Mouse (Mus musculus): ENCODE results near the gene Twnk. TPM values are rescaled to one million over a fixed set of nuclear protein-coding genes. Genes with fewer than 3 reads are reported as not detected.

Gene Twnk
- total RNA-seq (2015) (6.2 and 6.3 TPM in 2 replicates), total RNA-seq (2017) (6.5 and 6.8 TPM in 2 replicates)

- ATAC-seq (ENCODE audit: poor library complexity, severe bottlenecking), result peak; percentile 76
Measured at GRCm38 (mm10) chr19:45005444-45005843, at the start of gene Twnk. Gene Twnk, plus strand, starts transcription at chr19:45005663.

- ATAC-seq (ENCODE audit: poor library complexity, severe bottlenecking), result no peak
Measured at GRCm38 (mm10) chr19:44959633-44960032, 45.8 kb upstream of the Twnk start.

- ATAC-seq (ENCODE audit: poor library complexity, severe bottlenecking), result no peak
Measured at GRCm38 (mm10) chr19:44965978-44966377, 39.5 kb upstream of the Twnk start.

- ATAC-seq (ENCODE audit: poor library complexity, severe bottlenecking), result no peak
Measured at GRCm38 (mm10) chr19:44968329-44968728, 37.1 kb upstream of the Twnk start.

DNA sequence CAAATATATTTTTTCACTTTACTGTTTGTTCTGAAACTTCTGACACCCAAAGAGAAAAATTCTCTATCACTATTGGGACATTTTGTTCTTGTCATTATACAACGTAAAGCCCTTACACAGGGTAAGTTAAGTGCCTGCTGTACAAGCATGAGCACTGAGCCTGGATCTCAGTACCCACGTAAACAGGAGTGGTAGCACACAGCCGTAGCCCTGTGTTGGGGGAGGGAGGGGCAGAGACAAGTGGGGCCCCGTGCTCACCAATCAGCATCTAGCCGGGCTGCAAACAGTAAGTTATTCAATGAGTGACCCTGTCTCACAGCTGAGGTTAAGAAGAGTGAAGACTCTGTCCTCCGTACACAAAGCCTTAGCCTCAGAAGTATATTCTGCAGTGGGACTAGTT, 28.8 kb upstream of the Twnk start:
- ATAC-seq (ENCODE audit: poor library complexity, severe bottlenecking), result no peak

DNA sequence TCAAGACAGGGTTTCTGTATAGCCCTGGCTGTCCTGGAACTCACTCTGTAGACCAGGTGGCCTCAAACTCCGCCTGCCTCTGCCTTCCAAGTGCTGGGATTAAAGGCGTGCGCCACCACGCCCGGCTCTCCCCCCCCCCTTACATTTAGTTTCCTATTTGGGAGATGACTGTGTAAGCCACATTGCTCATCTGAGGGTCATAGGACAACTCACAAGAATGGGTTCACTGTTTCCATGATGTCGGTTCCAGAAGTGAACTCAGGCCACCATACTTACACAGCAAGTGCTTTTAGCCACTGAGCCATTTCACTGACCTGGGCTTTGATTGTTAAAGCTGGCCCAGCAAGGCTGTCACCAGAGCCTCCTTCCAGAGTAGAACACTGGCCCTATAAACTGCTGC, 28.3 kb upstream of the Twnk start:
- ATAC-seq (ENCODE audit: poor library complexity, severe bottlenecking), result no peak

DNA sequence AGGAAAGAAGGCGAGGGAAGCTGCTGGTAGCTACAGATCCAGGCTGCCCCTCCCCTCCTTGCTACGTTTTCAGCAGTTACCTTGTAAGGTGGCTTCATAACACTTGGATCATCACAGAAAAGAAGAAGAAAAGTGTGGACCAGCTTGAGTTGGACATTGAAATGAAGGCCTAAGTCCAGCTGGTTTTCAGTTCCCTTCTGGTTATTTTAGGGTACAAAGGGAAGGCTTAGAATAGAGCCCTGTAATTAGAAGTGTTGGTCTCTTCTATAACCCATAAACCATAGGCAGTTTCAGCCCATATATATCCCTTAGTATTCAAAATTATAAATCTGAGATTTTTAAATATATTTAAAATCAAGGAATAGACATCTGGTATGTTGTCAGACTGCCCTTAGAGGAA, 24.7 kb upstream of the Twnk start:
- ATAC-seq (ENCODE audit: poor library complexity, severe bottlenecking), result no peak

DNA sequence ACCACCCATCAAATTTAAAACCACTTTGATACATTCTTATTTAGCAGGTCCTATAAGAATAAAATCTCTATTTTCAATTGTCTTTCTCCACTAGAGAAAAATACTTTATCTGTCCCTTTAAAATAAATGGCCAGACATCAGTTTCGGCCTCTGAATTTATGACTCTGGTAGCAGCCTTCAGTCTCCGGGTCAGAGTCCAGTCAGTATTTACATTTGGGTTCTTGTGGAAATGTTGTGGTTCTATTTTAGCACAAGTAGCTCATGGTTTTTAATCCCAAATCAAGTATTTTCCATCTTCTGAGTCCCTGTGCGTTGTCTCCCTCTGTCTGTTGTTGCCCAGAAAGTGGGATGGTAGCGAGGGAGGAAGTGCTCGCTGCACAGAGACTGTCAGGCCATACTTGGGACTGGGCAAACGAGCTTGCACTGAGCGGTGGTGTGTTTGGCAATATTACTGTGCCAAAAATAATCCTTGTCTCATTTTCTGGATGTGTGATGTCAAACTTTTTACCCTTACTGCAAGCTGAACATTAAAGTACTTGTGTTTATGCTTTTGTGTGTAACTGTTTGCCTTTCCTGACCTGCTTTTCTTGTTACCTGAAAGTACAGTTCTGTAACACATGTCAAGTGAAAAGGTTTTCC, 22.9 kb upstream of the Twnk start:
- ATAC-seq (ENCODE audit: poor library complexity, severe bottlenecking), result no peak

- no peak for ATAC-seq (ENCODE audit: poor library complexity, severe bottlenecking)
Measured at GRCm38 (mm10) chr19:44983366-44983765, 22.1 kb upstream of the Twnk start.

GRCm38 (mm10) chr19:44984420-44984819, 21.0 kb upstream of the Twnk start:
- no peak for ATAC-seq (ENCODE audit: poor library complexity, severe bottlenecking)

DNA sequence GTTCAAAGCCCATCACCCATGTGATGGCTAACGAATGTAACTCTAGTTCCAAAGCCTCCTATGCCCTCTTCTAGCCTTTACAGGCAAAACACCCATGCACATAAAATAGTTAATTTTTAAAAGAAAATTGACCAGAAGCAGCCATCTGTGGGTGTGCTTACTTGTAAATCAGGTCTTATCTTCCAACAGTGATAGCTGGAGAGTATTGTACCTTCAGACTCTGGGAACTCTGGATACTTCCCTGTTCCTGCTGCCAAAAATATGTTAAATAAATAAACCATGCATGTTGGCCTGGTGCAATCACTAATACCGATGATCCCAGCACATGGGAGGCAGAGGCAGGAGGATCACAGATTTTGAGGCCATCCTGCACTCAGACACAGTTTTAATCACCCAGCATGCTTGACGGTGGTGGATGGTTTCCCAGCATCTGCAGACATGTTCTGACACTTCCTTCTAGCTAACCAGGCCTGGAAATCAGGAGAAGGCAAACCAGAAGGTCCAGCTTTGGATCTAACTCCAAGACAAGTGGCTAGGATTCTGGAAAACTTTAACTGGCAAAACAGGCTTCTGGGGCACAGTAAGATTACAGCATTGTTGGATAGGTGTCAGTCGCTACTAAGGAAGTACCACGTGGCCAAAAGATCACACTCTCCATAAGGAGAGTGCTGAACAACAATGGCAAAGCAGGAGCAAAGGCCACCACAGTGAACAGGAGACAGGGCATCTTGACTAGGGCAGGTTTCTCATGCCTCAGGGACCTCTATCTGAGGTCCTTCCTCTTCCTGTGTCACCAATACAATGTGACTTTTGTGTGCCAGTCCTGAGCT, 20.1 kb upstream of the Twnk start:
- ATAC-seq (ENCODE audit: poor library complexity, severe bottlenecking), result no peak

GRCm38 (mm10) chr19:44987004-44987403, 18.5 kb upstream of the Twnk start:
- no peak for ATAC-seq (ENCODE audit: poor library complexity, severe bottlenecking)

- no peak for ATAC-seq (ENCODE audit: poor library complexity, severe bottlenecking)
Measured at GRCm38 (mm10) chr19:44987851-44988250, 17.6 kb upstream of the Twnk start.

- no peak for ATAC-seq (ENCODE audit: poor library complexity, severe bottlenecking)
Measured at GRCm38 (mm10) chr19:44988321-44988720, 17.1 kb upstream of the Twnk start.

GRCm38 (mm10) chr19:44988831-44989566, 16.5 kb upstream of the Twnk start, which contains the start of gene Sema4g:
Gene Sema4g, plus strand, starts transcription at chr19:44989101.
- ATAC-seq (ENCODE audit: poor library complexity, severe bottlenecking), result no peak

- no peak for ATAC-seq (ENCODE audit: poor library complexity, severe bottlenecking)
Measured at GRCm38 (mm10) chr19:44989567-44990495, 15.6 kb upstream of the Twnk start.

DNA sequence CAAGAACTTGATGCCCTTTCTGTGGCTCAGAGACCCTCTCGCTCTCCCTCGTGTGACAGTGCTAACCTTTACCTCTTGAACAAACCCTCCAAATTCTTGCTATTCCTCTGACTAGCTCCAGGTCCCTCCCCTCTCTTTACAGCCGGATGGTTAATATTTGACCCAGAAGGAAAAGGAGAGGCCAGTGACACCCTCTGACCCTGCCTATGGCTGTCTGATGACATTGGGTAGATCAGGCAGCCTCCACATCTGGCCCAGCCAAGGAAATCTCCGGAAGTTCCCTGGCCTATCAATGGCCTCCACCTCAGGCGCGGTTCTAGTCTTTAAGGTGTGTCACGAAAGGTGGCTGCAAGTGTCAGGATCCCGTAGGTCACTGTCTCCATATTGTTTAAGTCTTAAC, 14.4 kb upstream of the Twnk start:
- no peak for ATAC-seq (ENCODE audit: poor library complexity, severe bottlenecking)

DNA sequence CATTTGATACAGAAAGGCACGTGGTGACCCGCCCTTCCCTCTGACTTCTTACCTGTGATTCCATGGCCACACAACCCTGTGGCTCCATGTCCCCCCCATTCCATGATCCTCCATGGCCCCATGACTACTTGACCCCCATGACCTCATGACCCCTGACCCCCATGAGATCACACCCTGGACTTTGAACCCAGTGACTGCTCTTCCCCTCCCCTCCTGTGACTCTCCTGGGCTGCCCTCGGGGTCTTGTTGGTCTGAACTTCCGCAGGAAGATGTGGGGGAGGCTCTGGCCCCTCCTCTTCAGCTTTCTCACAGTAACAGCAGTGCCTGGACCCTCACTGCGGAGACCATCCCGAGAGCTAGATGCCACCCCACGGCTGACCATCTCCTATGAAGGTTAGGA, 13.2 kb upstream of the Twnk start:
- no peak for ATAC-seq (ENCODE audit: poor library complexity, severe bottlenecking)

GRCm38 (mm10) chr19:44992712-44993111, 12.8 kb upstream of the Twnk start:
- no peak for ATAC-seq (ENCODE audit: poor library complexity, severe bottlenecking)

GRCm38 (mm10) chr19:44997786-44998185, 7.7 kb upstream of the Twnk start:
- ATAC-seq (ENCODE audit: poor library complexity, severe bottlenecking), result no peak

- no peak for ATAC-seq (ENCODE audit: poor library complexity, severe bottlenecking)
Measured at GRCm38 (mm10) chr19:44999647-45000046, 5.8 kb upstream of the Twnk start.
